Mouse (Mus musculus) CH12.LX (cell line): ENCODE results near the gene Slc35f6. TPM values are rescaled to one million over a fixed set of nuclear protein-coding genes. Genes with fewer than 3 reads are reported as not detected.

ENCODE experiments used
- DNase-seq: peaks from one replicate; pipeline ENCODE4 v3.0.0-alpha.2; 2013; ENCODE audit errors: extremely low read depth
- H3K27ac ChIP-seq: 2 replicates; pipeline ENCODE4 v1.5.1; 2012; ENCODE audit warnings: low read depth, mild to moderate bottlenecking, control low read depth, moderate library complexity; ENCODE audit not compliant: insufficient read depth
- H3K27me3 ChIP-seq: replicated peaks from 2 replicates; pipeline ENCODE3; 2012; ENCODE audit warnings: inconsistent platforms
- H3K36me3 ChIP-seq, 2 experiments: replicated peaks in 1 of 2; 2 replicates each; pipeline versions ENCODE3 to v1.6.1; 2012; ENCODE audit warnings: inconsistent platforms in 1 of 2, low read length in 1 of 2, mild to moderate bottlenecking in 1 of 2, mixed read lengths in 1 of 2, moderate library complexity in 1 of 2; ENCODE audit not compliant: control insufficient read depth in 1 of 2, insufficient read depth in 1 of 2
- H3K4me1 ChIP-seq, 2 experiments: 2 replicates each; pipeline ENCODE4 v1.6.1; 2012; ENCODE audit warnings: inconsistent platforms in 1 of 2, moderate library complexity in 1 of 2; ENCODE audit not compliant: insufficient read depth in 2 of 2, control insufficient read depth in 1 of 2
- H3K4me2 ChIP-seq: 2 replicates; pipeline ENCODE4 v1.6.1; 2012; ENCODE audit warnings: low read depth, mild to moderate bottlenecking, control low read depth; ENCODE audit not compliant: poor library complexity, insufficient read depth, severe bottlenecking
- H3K4me3 ChIP-seq, 3 experiments: fragments of 150-350 bp in 1 of 3; sonication (generic) in 1 of 3; replicated peaks in 1 of 3; 2 replicates each; pipeline versions ENCODE3 to v1.5.1; 2011 to 2012; ENCODE audit warnings: low read depth in 2 of 3, low read length in 2 of 3, mild to moderate bottlenecking in 2 of 3, moderate library complexity in 2 of 3, control low read depth in 1 of 3, improper control_type of control experiment in 1 of 3, inconsistent platforms in 1 of 3, mixed read lengths in 1 of 3; ENCODE audit not compliant: poor library complexity in 1 of 3
- H3K79me2 ChIP-seq: replicated peaks from 2 replicates; pipeline ENCODE4 v1.6.1; 2012; ENCODE audit warnings: mild to moderate bottlenecking, moderate library complexity; ENCODE audit not compliant: control insufficient read depth, poor library complexity, insufficient read depth, severe bottlenecking; ENCODE audit errors: extremely low read depth
- H3K9ac ChIP-seq: 2 replicates; pipeline ENCODE4 v1.6.1; 2012; ENCODE audit warnings: low read depth, mild to moderate bottlenecking, control low read depth, moderate library complexity; ENCODE audit not compliant: insufficient read depth
- H3K9me3 ChIP-seq: replicated peaks from 2 replicates; pipeline ENCODE3; 2012; ENCODE audit warnings: low read length, inconsistent platforms, mixed read lengths
- CHD1 ChIP-seq: IDR thresholded peaks from 2 replicates; pipeline ENCODE4 v1.6.1; 2012; ENCODE audit warnings: low read depth, low read length, improper control_type of control experiment, inconsistent platforms
- CHD2 ChIP-seq: IDR thresholded peaks from 2 replicates; pipeline ENCODE4 v1.6.1; 2011; ENCODE audit warnings: low read length, improper control_type of control experiment
- CTCF ChIP-seq, 2 experiments: IDR thresholded peaks in 1 of 2; conservative IDR thresholded peaks in 1 of 2; 2 replicates each; pipeline ENCODE4 v1.5.1; 2011 to 2012; ENCODE audit warnings: low read depth in 2 of 2, low read length in 2 of 2, improper control_type of control experiment in 1 of 2, inconsistent platforms in 1 of 2, mild to moderate bottlenecking in 1 of 2, moderate library complexity in 1 of 2
- E2F4 ChIP-seq: IDR thresholded peaks from 2 replicates; pipeline ENCODE4 v1.6.1; 2011; ENCODE audit warnings: low read depth, low read length, improper control_type of control experiment; ENCODE audit not compliant: insufficient replicate concordance
- ELF1 ChIP-seq: IDR thresholded peaks from 2 replicates; pipeline ENCODE4 v1.6.1; 2014; ENCODE audit warnings: low read depth, mild to moderate bottlenecking, inconsistent platforms, low read length, improper control_type of control experiment
- GABPA ChIP-seq: IDR thresholded peaks from 2 replicates; pipeline ENCODE4 v1.6.1; 2012; ENCODE audit warnings: low read depth, low read length, improper control_type of control experiment, inconsistent platforms; ENCODE audit not compliant: insufficient replicate concordance
- HCFC1 ChIP-seq: IDR thresholded peaks from 2 replicates; pipeline ENCODE4 v1.6.1; 2012; ENCODE audit warnings: low read depth, mild to moderate bottlenecking, inconsistent platforms, low read length, improper control_type of control experiment
- MAFK ChIP-seq: IDR thresholded peaks from 2 replicates; pipeline ENCODE4 v1.6.1; 2011; ENCODE audit warnings: low read length, improper control_type of control experiment; ENCODE audit not compliant: insufficient replicate concordance
- MEF2A ChIP-seq: IDR thresholded peaks from 2 replicates; pipeline ENCODE4 v1.6.1; 2014; ENCODE audit warnings: low read depth, mild to moderate bottlenecking, inconsistent platforms, low read length, improper control_type of control experiment, borderline replicate concordance
- MXI1 ChIP-seq: IDR thresholded peaks from 2 replicates; pipeline ENCODE4 v1.6.1; 2011; ENCODE audit warnings: mild to moderate bottlenecking, low read depth, low read length, improper control_type of control experiment
- MYC ChIP-seq: IDR thresholded peaks from 2 replicates; pipeline ENCODE4 v1.6.1; 2011; ENCODE audit warnings: low read depth, mild to moderate bottlenecking, improper control_type of control experiment, low read length
- NELFE ChIP-seq: IDR thresholded peaks from 2 replicates; pipeline ENCODE4 v1.6.1; 2011; ENCODE audit warnings: low read depth, low read length, improper control_type of control experiment
- NRF1 ChIP-seq: IDR thresholded peaks from 2 replicates; pipeline ENCODE4 v1.6.1; 2014; ENCODE audit warnings: low read depth, mild to moderate bottlenecking, inconsistent platforms, low read length, improper control_type of control experiment, moderate library complexity
- PAX5 ChIP-seq: IDR thresholded peaks from 2 replicates; pipeline ENCODE4 v1.6.1; 2012; ENCODE audit warnings: low read length, inconsistent platforms, mixed read lengths
- POLR2A ChIP-seq: IDR thresholded peaks from 2 replicates; pipeline ENCODE4 v1.6.1; 2011; ENCODE audit warnings: low read depth, mild to moderate bottlenecking, improper control_type of control experiment, low read length
- RAD21 ChIP-seq: IDR thresholded peaks from 2 replicates; pipeline ENCODE4 v1.6.1; 2011; ENCODE audit warnings: low read depth, mild to moderate bottlenecking, low read length, improper control_type of control experiment, moderate library complexity
- SMC3 ChIP-seq: IDR thresholded peaks from 2 replicates; pipeline ENCODE4 v1.6.1; 2011; ENCODE audit warnings: low read depth, low read length, improper control_type of control experiment
- TBP ChIP-seq: conservative IDR thresholded peaks from 2 replicates; pipeline ENCODE4 v1.6.1; 2011; ENCODE audit warnings: low read depth, low read length, improper control_type of control experiment
- UBTF ChIP-seq: IDR thresholded peaks from 2 replicates; pipeline ENCODE4 v1.6.1; 2012; ENCODE audit warnings: low read depth, mild to moderate bottlenecking, inconsistent platforms, low read length, improper control_type of control experiment, moderate library complexity
- USF1 ChIP-seq: IDR thresholded peaks from 2 replicates; pipeline ENCODE4 v1.6.1; 2014; ENCODE audit warnings: low read depth, mild to moderate bottlenecking, inconsistent platforms, low read length, improper control_type of control experiment
- USF2 ChIP-seq: conservative IDR thresholded peaks from 2 replicates; pipeline ENCODE4 v1.6.1; 2011; ENCODE audit warnings: low read depth, low read length, improper control_type of control experiment
- ZC3H11A ChIP-seq: IDR thresholded peaks from 2 replicates; pipeline ENCODE4 v1.6.1; 2012; ENCODE audit warnings: low read depth, mild to moderate bottlenecking, inconsistent platforms, low read length, improper control_type of control experiment
- ZKSCAN1 ChIP-seq: IDR thresholded peaks from 2 replicates; pipeline ENCODE4 v1.6.1; 2012; ENCODE audit warnings: low read depth, inconsistent platforms, low read length, improper control_type of control experiment, borderline replicate concordance
- ZNF384 ChIP-seq: IDR thresholded peaks from 2 replicates; pipeline ENCODE4 v1.6.1; 2012; ENCODE audit warnings: low read depth, low read length, improper control_type of control experiment, inconsistent platforms
- dilution Hi-C: fragments of 300-500 bp; cut with MboI; formaldehyde crosslinking; loops from 2 replicates; pipeline ENCODE4 v1.14.3; 2020; ENCODE audit warnings: low sequenced_read_pairs; ENCODE audit not compliant: extremely low pct_unique_long_range_greater_than_20kb, extremely low pct_ligation_motif_present
- in situ Hi-C: fragments of 300-500 bp; cut with MboI; formaldehyde crosslinking; loops from 3 replicates; pipeline ENCODE4 v1.14.3; 2019; ENCODE audit warnings: low sequenced_read_pairs, low pct_ligation_motif_present, low pct_unique_long_range_greater_than_20kb, mixed read lengths
- polyA plus RNA-seq: library from polyadenylated mRNA; unstranded; fragments of >175 nt; gene quantifications from 2 replicates; pipeline ENCODE4 v1.2.1, GENCODE M21; 2012; ENCODE audit warnings: low read depth; ENCODE audit not compliant: insufficient read length
- total RNA-seq, 2 experiments: library from RNA; depleted of rRNA; stranded (reverse); fragments of 300-350 nt in 1 of 2; fragments of >200 nt in 1 of 2; gene quantifications; 2 replicates each; pipeline ENCODE4 v1.2.3; 2012 to 2014

The Slc35f6 gene
- total and polyA plus RNA-seq, 3 experiments = 8.9 to 9.5 (median 9.0) TPM

DNA sequence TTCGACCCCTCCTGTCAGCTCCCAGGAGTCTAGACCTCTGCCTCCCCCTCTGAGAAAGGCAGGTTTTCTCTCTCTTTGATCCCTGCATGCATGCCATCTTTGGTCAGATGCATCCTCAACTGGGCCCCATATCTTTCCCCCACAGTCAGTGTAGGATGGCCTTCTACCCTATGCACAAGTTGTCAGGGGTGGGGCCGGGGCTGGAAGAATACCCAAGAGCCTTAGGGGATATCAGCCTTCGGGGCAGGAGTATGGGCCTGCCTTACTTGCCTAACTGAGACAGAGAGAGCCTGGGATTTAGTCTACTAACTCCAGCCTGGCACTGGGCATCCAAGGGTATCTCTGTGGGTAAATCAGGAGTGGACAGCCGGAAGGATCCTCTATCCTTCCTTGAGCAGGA is 43.8 kb upstream of the Slc35f6 start:
- H3K9ac ChIP-seq = no peak overlapping the region
- H3K27me3 ChIP-seq = peaks cover 5% of the 10 kb centered on the region
- TF ChIP-seq CTCF (conservative IDR thresholded peaks at IDR 0.05 in 1 of 2, IDR thresholded peaks at IDR 0.05 in 1 of 2; ENCODE audit: low read depth in 2 of 2, low read length in 2 of 2) = no peak
- TF ChIP-seq MEF2A = no peak
- TF ChIP-seq ZC3H11A = no peak
- no peak for TF ChIP-seq CHD1
- no peak for TF ChIP-seq MYC
- no peak for TF ChIP-seq MAFK
- TF ChIP-seq TBP = no peak
- TF ChIP-seq NRF1 = no peak
- TF ChIP-seq USF2 = no peak
- no peak for TF ChIP-seq UBTF
- no peak for TF ChIP-seq NELFE
- no peak for TF ChIP-seq SMC3
- no peak for TF ChIP-seq GABPA
- no peak for TF ChIP-seq PAX5
- no peaks in the 10 kb centered on the region for H3K36me3 ChIP-seq
- H3K4me3 ChIP-seq = no peak overlapping the region
- no peaks in the 10 kb centered on the region for H3K79me2 ChIP-seq
- DNase-seq = no peak
- in situ Hi-C loops = no loop called here
- no peak overlapping the region for H3K27ac ChIP-seq
- peaks cover 0 to 3% of the 10 kb centered on the region in 2 experiments; a peak in 1 of 4 replicates for H3K4me1 ChIP-seq
- dilution Hi-C loops = no loop called here
- H3K9me3 ChIP-seq = no peaks in the 10 kb centered on the region
- no peak overlapping the region for H3K4me2 ChIP-seq

DNA sequence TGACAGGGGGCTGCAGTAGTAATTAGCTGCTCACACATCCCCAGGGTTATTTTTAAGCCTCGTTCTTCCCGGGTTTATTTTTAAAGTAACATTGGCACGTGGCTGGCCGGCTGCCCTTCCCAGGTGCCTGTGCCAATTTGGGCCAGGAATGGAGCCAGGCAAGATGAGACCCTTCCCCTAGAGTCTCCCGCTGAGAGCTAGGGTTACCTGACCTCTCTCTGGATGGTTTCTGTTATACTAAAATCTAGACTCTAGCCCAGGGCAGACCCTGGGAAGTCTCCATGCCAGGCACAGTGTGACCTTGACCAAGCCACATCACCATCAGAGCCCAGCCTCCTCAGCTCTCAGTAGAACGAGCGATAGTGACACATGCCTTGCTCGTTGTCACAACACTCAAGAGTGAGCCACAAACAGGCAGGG is 43.0 kb upstream of the Slc35f6 start:
- Histone ChIP-seq H3K4me1 (peaks cover 0 to 2% of the 10 kb centered on the region in 2 experiments; a peak in 1 of 4 replicates), H3K9ac (no peak overlapping the region), H3K4me2 (no peak overlapping the region), H3K27ac (no peak overlapping the region), H3K4me3 (no peak overlapping the region), H3K9me3 (no peaks in the 10 kb centered on the region), H3K27me3 (peaks cover 2% of the 10 kb centered on the region), H3K36me3 (no peaks in the 10 kb centered on the region), H3K79me2 (no peaks in the 10 kb centered on the region)
- no peak for DNase-seq
- in situ Hi-C loops (no loop called here), dilution Hi-C loops (no loop called here)
- no peak for TF ChIP-seq ZKSCAN1
- no peak for TF ChIP-seq E2F4
- TF ChIP-seq GABPA = no peak
- TF ChIP-seq POLR2A = no peak
- TF ChIP-seq USF1 = no peak
- no peak for TF ChIP-seq NRF1
- no peak for TF ChIP-seq NELFE
- no peak for TF ChIP-seq MXI1
- no peak for TF ChIP-seq UBTF
- no peak for TF ChIP-seq MYC
- no peak for TF ChIP-seq ZNF384
- no peak for TF ChIP-seq ZC3H11A
- TF ChIP-seq RAD21 = no peak
- no peak for TF ChIP-seq ELF1
- no peak for TF ChIP-seq HCFC1
- TF ChIP-seq CHD2 = no peak
